ENCODE assay signal across 23 mouse cellular contexts in genomic region chr15:79422715-79423243, GRCm38 (mm10).
"Had no signal": no experiment of that assay in that cellular context is flagged by ENCODE, and none has a peak within 500 bp of the region (broad histone marks: within the 10 kb centered on the region; RNA-seq: fewer than 3 reads in every experiment).

No protein-coding gene starts in this region.

- H3K27me3 ChIP-seq: forebrain, embryonic 15.5 days; heart, embryonic 15.5 days; hindbrain, embryonic 13.5 days; hindbrain, embryonic 15.5 days; limb, embryonic 12.5 days; liver, embryonic 13.5 days; liver, embryonic 15.5 days had no signal

- ATAC-seq: forebrain, embryonic 15.5 days; forebrain, postnatal 0 days; hindbrain, postnatal 0 days; liver, postnatal 0 days had no signal

- H3K27ac ChIP-seq: forebrain, embryonic 15.5 days; heart, embryonic 15.5 days; hindbrain, embryonic 13.5 days; hindbrain, embryonic 15.5 days; hindbrain, postnatal 0 days; limb, embryonic 10.5 days; limb, embryonic 12.5 days; liver, embryonic 13.5 days; liver, embryonic 15.5 days had no signal

- H3K9me3 ChIP-seq: forebrain, embryonic 15.5 days; heart, embryonic 15.5 days; hindbrain, embryonic 13.5 days; hindbrain, embryonic 15.5 days; limb, embryonic 10.5 days; limb, embryonic 12.5 days; liver, embryonic 13.5 days; liver, embryonic 15.5 days had no signal

- H3K9ac ChIP-seq: forebrain, embryonic 15.5 days; forebrain, postnatal 0 days; heart, embryonic 15.5 days; hindbrain, embryonic 13.5 days; hindbrain, embryonic 15.5 days; limb, embryonic 12.5 days; liver, embryonic 13.5 days; liver, embryonic 15.5 days; liver, postnatal 0 days had no signal

- H3K4me2 ChIP-seq: forebrain, embryonic 15.5 days; heart, embryonic 15.5 days; hindbrain, embryonic 13.5 days; hindbrain, embryonic 15.5 days; limb, embryonic 12.5 days; liver, embryonic 11.5 days; liver, embryonic 13.5 days; liver, embryonic 15.5 days had no signal

- H3K4me3 ChIP-seq: forebrain, embryonic 15.5 days; heart, embryonic 15.5 days; hindbrain, embryonic 13.5 days; hindbrain, embryonic 15.5 days; limb, embryonic 10.5 days; limb, embryonic 12.5 days; liver, embryonic 13.5 days; liver, embryonic 15.5 days had no signal

- H3K4me1 ChIP-seq: forebrain, embryonic 15.5 days; hindbrain, embryonic 13.5 days; hindbrain, embryonic 15.5 days; limb, embryonic 10.5 days; limb, embryonic 12.5 days; liver, embryonic 13.5 days; liver, embryonic 15.5 days had no signal

- DNase-seq: forebrain, postnatal 0 days; gastrocnemius, postnatal 10 days; gastrocnemius, postnatal 25 days; heart, adult 18-20 months; heart, postnatal 14 days; kidney, adult 18-20 months; kidney, adult 8-10 months; kidney, postnatal 14 days; kidney, postnatal 36 days; layer of hippocampus, adult 9-11 months; layer of hippocampus, postnatal 36 days; liver; liver, embryonic 13.5 days; liver, postnatal 0 days had no signal
